Mouse (Mus musculus): ENCODE data around the gene Rpap2.

Rpap2 gene

GRCm38 (mm10) chr5:107597301-107598077 is at the start of gene Rpap2, which contains the start of gene Glmn:
Rpap2 (plus strand) TSS chr5:107597373.
Glmn (minus strand) TSS chr5:107597888.
- peak; percentile 48 for DNase-seq (ENCODE audit: low read depth)

GRCm38 (mm10) chr5:107547955-107548354 is 49.2 kb upstream of the Rpap2 start:
- DNase-seq (ENCODE audit: low read depth) = no peak

DNA sequence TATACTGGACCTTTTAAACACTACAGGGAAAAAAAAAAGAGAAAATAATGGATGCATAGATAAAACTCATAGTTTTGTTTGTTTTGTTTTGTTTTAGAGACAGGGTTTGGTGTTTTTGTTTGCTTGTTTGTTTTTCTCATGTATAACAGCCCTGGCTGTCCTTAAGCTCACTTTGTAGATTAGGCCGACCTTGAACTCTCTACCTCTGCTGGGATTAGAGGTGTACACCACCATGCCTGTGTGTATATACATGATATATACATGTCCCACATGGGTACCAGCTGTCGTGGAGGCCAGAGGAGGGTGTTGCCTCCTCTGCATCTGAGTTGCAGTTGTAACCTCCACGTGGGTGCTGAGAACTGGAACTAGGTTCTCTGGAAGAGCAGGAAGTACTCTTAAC is 48.7 kb upstream of the Rpap2 start:
- no peak for DNase-seq (ENCODE audit: low read depth)

DNA sequence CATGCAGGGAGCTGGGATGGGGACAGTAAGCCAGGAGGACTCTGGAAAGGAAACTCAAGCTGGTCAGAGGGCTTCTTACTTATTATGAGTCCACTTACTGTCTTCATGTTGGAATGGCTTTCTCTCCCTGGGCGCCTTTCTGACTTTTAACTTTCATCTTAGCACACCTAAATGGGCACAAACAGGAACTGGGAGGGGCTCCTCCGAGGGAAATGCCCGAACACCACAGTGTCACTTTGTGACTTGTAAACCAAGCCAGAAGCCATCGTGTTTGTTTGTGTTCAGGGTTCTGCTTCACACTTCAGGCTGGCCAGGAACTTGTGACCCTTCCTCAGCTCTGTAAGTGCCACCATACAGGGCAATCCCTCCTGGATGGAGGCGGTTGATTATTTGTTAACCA is 42.8 kb upstream of the Rpap2 start:
- DNase-seq (ENCODE audit: low read depth) = no peak

DNA sequence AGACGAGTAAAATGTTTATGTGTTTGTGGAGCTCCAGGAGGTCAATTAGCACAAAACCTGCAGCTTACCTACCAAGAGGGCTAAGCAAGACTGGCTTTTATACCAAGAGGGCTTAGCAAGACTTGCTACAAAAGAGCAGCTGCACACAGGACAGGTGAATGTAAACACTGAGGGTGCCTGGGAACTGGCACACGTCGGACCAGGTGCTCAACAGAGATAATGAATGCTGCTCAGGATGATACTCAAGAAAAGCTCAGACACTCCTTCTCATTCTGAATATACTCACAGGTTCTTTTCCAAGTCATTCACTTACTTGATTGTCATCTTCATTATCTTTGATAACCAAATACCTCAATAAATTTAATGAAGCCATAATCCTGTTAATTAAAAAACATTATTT is 40.2 kb upstream of the Rpap2 start:
- DNase-seq (ENCODE audit: low read depth) = no peak

- no peak for DNase-seq (ENCODE audit: low read depth)
These were observed 28.0 kb upstream of the Rpap2 start for GRCm38 (mm10) chr5:107569148-107569547.

- no peak for DNase-seq (ENCODE audit: low read depth)
These were observed 1.2 kb downstream of the Rpap2 start for GRCm38 (mm10) chr5:107598380-107598779.

DNA sequence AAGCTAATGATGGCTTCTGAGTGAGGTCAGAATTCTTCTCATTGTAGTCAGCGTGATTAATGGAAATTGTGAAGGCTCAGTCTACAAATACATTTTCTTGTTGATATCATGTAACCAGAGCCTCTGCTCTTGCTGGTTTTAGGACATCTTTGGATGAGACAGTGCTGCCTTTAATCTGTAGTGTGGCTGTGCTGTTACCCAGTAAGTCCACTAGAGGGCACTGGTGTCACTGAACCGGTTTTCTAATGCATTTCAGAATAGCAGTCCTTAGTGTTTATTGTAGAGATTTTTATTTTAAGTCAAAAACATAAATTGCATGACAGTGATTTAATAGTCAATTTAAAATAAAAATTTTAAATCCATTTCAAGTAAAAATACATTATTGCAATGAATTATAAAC is 14.1 kb downstream of the Rpap2 start:
- peak; percentile 26 for DNase-seq (ENCODE audit: low read depth)

- DNase-seq (ENCODE audit: low read depth) = no peak
These were observed 20.8 kb downstream of the Rpap2 start for GRCm38 (mm10) chr5:107617986-107618385.

DNA sequence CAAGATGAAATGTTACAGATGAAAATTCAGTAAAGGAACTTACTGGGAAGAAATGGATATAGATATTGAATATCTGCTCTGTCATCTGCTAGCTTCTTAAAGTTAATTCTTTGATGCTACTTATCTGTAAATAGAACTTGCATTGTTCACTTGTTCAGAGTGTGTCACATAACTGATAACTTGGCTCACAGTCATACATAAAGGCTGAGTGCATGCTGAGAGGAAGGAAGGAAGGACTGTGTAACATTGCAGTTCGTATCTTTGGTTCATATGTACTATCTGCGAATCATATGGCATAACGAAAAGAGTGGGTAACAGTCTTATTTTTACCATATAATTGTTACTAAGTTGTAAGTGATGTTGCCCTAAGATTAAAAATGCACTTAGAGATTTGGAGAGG is 24.2 kb downstream of the Rpap2 start:
- DNase-seq (ENCODE audit: low read depth) = no peak

DNA sequence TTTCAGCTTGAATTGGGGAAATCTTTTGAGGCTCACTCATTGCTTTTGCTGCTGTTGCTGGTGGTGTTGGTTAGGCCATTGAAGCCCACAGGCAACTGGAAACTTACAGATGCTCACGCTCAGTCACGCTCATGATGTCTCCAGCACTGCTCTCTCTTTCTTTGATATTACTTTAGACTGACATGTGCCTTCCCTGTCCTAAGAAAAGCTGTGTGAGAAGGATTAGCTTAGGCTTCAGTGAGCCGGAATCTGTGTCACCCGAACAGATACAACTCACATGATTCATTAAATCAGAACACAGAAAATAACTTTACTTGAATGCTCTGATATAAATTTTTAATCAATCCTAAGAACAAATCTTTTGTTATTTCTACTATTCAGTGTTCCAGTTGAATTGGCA is 36.5 kb downstream of the Rpap2 start:
- no peak for DNase-seq (ENCODE audit: low read depth)

DNA sequence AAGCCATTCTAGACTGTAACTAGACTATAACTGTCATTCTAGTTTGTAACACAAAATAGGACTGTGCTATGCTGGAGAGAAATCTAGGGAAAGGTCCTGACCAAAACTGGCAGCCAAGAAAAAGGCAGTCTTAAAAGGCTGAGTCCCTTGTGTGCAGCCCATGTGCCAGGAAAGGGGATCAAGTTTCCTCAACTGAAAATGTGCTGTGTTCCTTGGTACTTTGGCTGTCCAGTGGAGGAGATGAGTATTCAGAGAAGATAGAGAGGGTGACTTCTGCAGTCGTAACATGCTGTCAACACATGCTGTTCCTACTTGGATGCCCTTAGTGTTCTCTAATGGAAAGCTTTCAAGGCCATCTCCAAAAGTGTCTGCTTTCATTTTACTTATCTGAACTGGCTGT is 39.9 kb downstream of the Rpap2 start:
- DNase-seq (ENCODE audit: low read depth) = no peak

DNA sequence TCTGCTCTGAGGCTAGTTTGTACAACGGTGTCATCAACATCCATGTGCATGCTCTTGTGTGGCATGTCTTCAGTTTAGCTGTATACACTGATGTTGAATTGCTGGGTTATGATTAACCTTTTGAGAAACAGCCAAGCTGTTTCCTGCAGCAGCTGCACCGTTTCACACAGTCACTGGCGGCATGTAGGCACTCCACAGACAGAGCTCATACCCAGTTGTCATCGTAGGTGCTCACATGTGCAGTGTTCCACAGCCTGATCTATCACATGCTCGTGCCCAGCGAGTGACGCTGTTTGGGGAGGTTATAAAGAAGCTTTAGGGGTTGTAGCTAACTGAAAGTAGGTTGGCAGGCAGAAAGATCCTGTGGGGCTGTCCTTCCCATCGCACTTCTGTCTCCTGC is 41.2 kb downstream of the Rpap2 start:
- DNase-seq (ENCODE audit: low read depth) = no peak

DNA sequence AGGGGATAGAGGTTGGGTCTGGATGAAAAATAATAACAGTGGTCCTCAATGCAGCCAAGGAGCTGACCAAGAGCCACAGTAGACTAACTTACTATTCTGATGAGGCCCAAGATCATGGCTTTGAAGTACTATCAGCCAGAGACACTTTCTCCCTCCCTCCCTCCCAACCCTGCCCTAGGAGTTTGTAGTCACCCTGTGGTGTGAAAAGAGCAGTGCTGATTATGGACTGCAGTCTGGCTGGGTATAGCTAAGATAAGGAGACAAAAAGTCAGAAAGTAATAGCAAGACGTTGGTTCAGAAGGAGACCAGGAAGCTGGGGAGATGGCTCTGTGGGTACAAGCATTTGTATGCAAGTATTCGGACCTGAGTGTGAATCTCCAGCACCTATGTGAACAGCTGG is 47.4 kb downstream of the Rpap2 start:
- no peak for DNase-seq (ENCODE audit: low read depth)

GRCm38 (mm10) chr5:107645935-107646334 is 48.8 kb downstream of the Rpap2 start:
- DNase-seq (ENCODE audit: low read depth) = no peak

DNA sequence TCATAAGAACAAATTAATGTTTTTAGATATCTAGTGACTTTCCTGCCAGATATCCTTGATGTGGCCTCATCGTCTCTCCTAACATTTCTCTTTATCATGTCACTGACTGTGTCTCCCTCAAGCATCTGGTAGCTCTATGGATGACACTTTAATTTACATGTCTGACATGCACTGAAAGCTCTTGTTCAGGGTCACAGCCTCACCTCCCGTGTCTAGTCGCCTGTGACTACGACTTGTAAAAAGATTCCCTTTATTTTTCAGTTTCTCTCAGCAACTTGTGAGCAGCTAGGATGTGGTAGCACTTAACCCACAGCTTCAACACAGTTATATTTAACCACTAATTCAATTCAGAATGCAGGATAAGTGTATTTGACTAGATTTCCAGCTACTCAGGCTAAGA is 50.4 kb downstream of the Rpap2 start:
- DNase-seq (ENCODE audit: low read depth) = no peak

DNA sequence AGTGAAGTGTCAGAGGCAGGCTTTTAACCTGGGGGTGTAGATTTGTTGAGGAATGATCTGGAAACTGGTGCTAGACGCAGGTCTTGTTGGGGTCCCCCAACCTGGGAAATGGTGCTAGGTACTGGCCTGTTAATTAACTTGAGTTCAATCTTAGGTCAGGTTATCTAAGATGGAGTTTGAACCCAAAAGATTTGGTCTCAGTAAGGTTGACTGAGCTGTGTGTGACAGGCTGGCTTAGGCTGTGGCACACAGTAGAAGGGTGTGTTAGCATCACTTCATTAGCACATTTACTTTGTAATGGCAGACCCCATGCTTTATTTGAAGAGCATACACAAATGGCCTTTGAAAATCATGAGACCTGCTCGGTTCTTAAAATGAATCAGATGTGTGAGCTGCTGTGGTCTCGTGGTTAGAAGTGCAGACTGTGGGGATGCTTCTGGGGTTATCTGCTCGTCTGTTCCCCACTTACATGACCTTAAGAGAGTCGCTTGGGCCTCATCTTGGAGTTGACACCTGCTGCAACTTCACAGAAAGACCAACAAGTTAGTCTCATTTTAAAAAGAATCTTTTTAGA is 51.5 kb downstream of the Rpap2 start:
- DNase-seq (ENCODE audit: low read depth) = no peak

- DNase-seq (ENCODE audit: low read depth) = no peak
These were observed 52.5 kb downstream of the Rpap2 start for GRCm38 (mm10) chr5:107649680-107650079.

GRCm38 (mm10) chr5:107650427-107650826 is 53.3 kb downstream of the Rpap2 start:
- no peak for DNase-seq (ENCODE audit: low read depth)

DNA sequence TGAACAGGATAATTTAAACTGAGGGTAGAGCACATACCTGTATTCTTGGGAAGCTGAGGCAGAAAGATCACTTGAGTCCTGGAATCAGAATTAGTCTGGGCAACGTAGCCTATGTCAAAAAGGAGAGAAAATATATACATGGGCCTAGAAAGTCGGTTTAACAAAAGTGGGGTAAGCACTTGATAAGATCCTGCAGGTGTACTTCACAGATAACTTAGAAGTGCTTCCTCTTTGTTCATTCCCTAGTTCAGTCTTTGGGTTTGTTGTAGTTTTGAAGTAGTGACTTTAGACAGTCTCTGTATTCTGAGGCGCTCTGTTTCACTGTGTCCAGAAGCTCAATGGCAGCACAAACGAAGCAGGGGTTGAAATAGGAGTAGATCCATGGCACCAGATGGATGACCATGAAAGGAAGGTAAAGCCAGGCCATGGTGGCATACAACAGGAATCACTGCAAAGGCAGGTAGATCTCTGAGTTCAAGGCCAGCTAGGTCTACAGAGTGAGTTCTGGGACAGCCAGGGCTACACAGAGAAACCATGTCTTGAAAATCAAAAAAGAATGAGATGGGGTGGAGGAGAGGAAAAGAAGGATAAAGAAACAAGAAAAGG is 55.0 kb downstream of the Rpap2 start:
- DNase-seq (ENCODE audit: low read depth) = no peak

GRCm38 (mm10) chr5:107678392-107678791 is 81.2 kb downstream of the Rpap2 start:
- no peak for DNase-seq (ENCODE audit: low read depth)

DNA sequence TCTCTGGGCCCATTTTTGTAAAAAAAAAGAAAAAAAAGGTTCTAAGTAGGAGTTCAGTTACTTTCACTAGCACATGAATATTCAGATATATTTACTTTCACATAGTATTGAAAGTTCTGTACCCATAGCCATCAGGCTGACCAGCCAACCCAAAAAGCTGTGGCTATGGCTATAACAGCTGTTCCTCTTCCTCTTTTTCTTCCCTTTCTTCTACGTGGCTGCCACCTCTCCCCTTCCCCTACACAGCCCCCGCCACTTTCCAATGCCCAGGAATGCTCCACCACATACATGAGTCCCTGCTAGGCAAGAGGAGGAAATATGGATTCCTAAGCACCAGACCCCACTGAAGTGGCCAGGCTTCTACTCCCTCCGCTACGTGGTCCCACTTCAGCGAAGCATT is 84.1 kb downstream of the Rpap2 start:
- DNase-seq (ENCODE audit: low read depth) = no peak

DNA sequence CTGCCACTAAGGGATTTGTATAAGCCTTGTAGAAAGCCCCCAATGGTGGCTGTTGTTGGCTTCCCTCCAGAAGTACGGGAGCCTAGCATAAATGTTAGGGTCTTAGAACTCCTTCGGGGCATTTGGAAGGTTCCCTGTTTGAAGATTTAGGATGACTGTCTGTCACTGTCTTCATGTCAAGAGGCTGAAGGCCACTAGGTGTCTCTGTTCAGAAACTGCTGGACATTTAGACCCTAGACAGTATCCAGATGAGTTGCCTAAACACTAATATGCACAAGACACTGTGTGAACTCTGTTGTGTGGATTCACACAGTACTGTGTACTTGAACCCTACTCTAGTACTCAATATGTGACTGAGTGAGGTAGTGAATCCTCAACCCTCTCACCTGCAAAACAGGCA is 87.2 kb downstream of the Rpap2 start:
- DNase-seq (ENCODE audit: low read depth) = no peak

DNA sequence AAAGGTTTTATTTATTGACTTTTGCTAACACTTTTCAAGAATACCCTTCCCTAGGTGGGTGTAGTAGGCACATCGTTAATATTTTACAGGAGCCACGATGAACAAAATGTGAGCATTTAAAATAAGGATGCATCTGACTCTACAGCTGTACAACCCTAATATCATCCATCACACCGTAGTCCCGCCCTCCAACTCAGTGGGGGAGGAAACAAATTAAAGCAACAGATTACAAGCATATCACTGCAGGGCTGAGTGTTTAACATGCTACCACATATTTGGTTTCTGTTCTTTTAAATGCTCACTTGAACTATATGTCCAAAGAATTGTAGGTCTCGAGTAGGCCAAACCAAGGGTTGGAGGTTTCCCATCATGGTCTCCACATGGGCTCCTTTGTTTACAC is 90.0 kb downstream of the Rpap2 start:
- no peak for DNase-seq (ENCODE audit: low read depth)

Data from fibroblast of lung, adult 2 months (primary cell).